Comparison of ENCODE assay signal across 22 mouse cellular contexts in genomic region chr8:61917287-61917686, GRCm38 (mm10). TPM values are rescaled to one million over a fixed set of nuclear protein-coding genes. Genes with fewer than 3 reads are reported as not detected.
"Had no signal": no experiment of that assay in that cellular context is flagged by ENCODE, and none has a peak within 500 bp of the region (broad histone marks: within the 10 kb centered on the region; RNA-seq: fewer than 3 reads in every experiment).

No protein-coding gene starts in this region.

- H3K4me3 ChIP-seq: layer of hippocampus, adult 2 months; liver, embryonic 12.5 days; liver, embryonic 15.5 days; megakaryocyte, embryonic 14.5 days; midbrain, embryonic 10.5 days; midbrain, embryonic 15.5 days; neural tube, embryonic 12.5 days; neural tube, embryonic 15.5 days; stomach, embryonic 15.5 days had no signal

- H3K9me3 ChIP-seq: liver, embryonic 12.5 days; liver, embryonic 15.5 days; megakaryocyte, embryonic 14.5 days; midbrain, embryonic 10.5 days; midbrain, embryonic 15.5 days; neural tube, embryonic 12.5 days; neural tube, embryonic 15.5 days; stomach, embryonic 15.5 days had no signal

- H3K4me2 ChIP-seq: liver, embryonic 12.5 days; liver, embryonic 15.5 days; midbrain, embryonic 15.5 days; neural tube, embryonic 12.5 days; neural tube, embryonic 15.5 days; stomach, embryonic 15.5 days had no signal

- H3K36me3 ChIP-seq: liver, embryonic 12.5 days; liver, embryonic 15.5 days; midbrain, embryonic 10.5 days; midbrain, embryonic 15.5 days; neural tube, embryonic 12.5 days; neural tube, embryonic 15.5 days; stomach, embryonic 15.5 days had no signal

- ATAC-seq: intestine, postnatal 0 days; liver, embryonic 12.5 days; lung, postnatal 0 days; midbrain, embryonic 15.5 days had no signal

- H3K27me3 ChIP-seq: liver, embryonic 12.5 days; liver, embryonic 15.5 days; midbrain, embryonic 15.5 days; neural tube, embryonic 12.5 days; neural tube, embryonic 15.5 days; stomach, embryonic 15.5 days had no signal

- H3K9ac ChIP-seq: liver, embryonic 12.5 days; liver, embryonic 15.5 days; midbrain, embryonic 15.5 days; neural tube, embryonic 12.5 days; neural tube, embryonic 15.5 days; stomach, embryonic 15.5 days had no signal

- H3K27ac ChIP-seq: kidney, postnatal 0 days; layer of hippocampus, adult 2 months; liver, embryonic 12.5 days; liver, embryonic 15.5 days; midbrain, embryonic 10.5 days; midbrain, embryonic 15.5 days; neural tube, embryonic 12.5 days; neural tube, embryonic 15.5 days; stomach, embryonic 15.5 days had no signal

- DNase-seq: kidney, adult 2 months; kidney, postnatal 25 days; layer of hippocampus, adult 9-11 months; liver; lung, adult 18-20 months; lung, postnatal 36 days; right cerebral cortex, postnatal 25 days; spleen, adult 18-20 months; thymus, postnatal 25 days had no signal

- H3K4me1 ChIP-seq: liver, embryonic 12.5 days; liver, embryonic 15.5 days; midbrain, embryonic 10.5 days; midbrain, embryonic 15.5 days; neural tube, embryonic 12.5 days; neural tube, embryonic 15.5 days; stomach, embryonic 15.5 days had no signal

RNA-seq across cellular contexts. Expression of gene Ddx60, which starts 10.6 kb away (rescaled TPM):
- polyA plus RNA-seq: limb, embryonic 11.5 days had no signal
